Comparison of ENCODE assay signal across 30 mouse cellular contexts in the genomic region with DNA sequence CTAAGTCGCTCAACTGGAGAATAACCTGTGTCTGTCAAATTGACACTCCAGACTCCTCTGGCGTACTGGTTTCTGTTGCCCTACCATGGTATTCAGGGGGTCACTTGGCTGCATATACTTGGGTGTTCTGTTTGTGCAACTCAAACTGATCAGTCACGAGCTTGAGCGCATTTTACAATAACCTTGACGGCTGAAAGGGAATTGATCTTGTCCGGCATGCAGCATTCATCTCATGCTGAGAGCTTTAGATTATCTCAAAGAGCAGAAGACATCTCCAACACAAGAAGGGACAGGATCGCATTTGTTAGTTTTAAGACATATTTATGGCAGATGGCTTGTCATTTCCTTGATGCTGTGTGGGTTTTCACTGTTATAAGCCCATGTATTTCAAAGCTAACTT.
DNase-seq lines count a peak whose midpoint lies in the region; ATAC-seq lines count a peak whose summit lies in the region.
"Had no signal": no experiment of that assay in that cellular context is flagged by ENCODE, and none has a peak within 500 bp of the region (broad histone marks: within the 10 kb centered on the region; RNA-seq: fewer than 3 reads in every experiment).

No protein-coding gene starts in this region.

- no peak overlapping the region for H3K4me3 ChIP-seq in hindbrain, embryonic 16.5 days (ENCODE audit: low read length)
- H3K4me3 ChIP-seq in hindbrain, embryonic 11.5 days (ENCODE audit: low read depth, low read length), result no peak overlapping the region
- H3K4me3 ChIP-seq in midbrain, embryonic 14.5 days (replicated peaks; ENCODE audit: low read depth, low read length), result no peak overlapping the region
- H3K4me3 ChIP-seq: embryonic facial prominence, embryonic 13.5 days; forebrain, embryonic 10.5 days; forebrain, embryonic 15.5 days; heart, adult 2 months; heart, embryonic 12.5 days; neural tube, embryonic 12.5 days had no signal

- H3K4me2 ChIP-seq in hindbrain, embryonic 16.5 days (ENCODE audit: low read length), result no peak overlapping the region
- H3K4me2 ChIP-seq in hindbrain, embryonic 11.5 days (replicated peaks; ENCODE audit: low read depth, low read length), result no peak overlapping the region
- H3K4me2 ChIP-seq in midbrain, embryonic 14.5 days (ENCODE audit: low read length), result no peak overlapping the region; the same call in 1 of the 2 replicates
- H3K4me2 ChIP-seq: embryonic facial prominence, embryonic 13.5 days; forebrain, embryonic 15.5 days; heart, embryonic 12.5 days; neural tube, embryonic 12.5 days had no signal

- H3K4me1 ChIP-seq in hindbrain, embryonic 16.5 days (ENCODE audit: control insufficient read depth, insufficient read depth, low read depth, low read length), result peaks cover 21% of the 10 kb centered on the region
- H3K4me1 ChIP-seq in hindbrain, embryonic 11.5 days (replicated peaks; ENCODE audit: control insufficient read depth, insufficient read depth, low read length), result no peaks in the 10 kb centered on the region
- peaks cover 23% of the 10 kb centered on the region for H3K4me1 ChIP-seq in midbrain, embryonic 14.5 days (ENCODE audit: control insufficient read depth, insufficient read depth, low read length)

- no peak for DNase-seq in hindbrain, embryonic 11.5 days (ENCODE audit: low spot score)
- peak; percentile 14 for DNase-seq in retina, postnatal 1 day
- no peak for DNase-seq in retina, embryonic 14.5 days (ENCODE audit: low spot score)
- DNase-seq in midbrain, embryonic 14.5 days, result peak; percentile 47
- no peak for DNase-seq in adrenal gland, adult 8-10 months
- DNase-seq in left cerebral cortex, postnatal 36 days (ENCODE audit: low spot score in 2 of 2), result no peak
- DNase-seq: adrenal gland, adult 2 months; B cell, adult 2 months; cerebellum, adult 9-10 months; cerebellum, postnatal 36 days; heart, adult 2 months; kidney, adult 18-20 months; kidney, postnatal 4 days; liver; lung, adult 2 months; lung, postnatal 10 days; right cerebral cortex, adult 18-20 months; right cerebral cortex, postnatal 4 days; thymus, adult 2 months; thymus, postnatal 4 days had no signal

- no peak overlapping the region for H3K9ac ChIP-seq in hindbrain, embryonic 16.5 days (ENCODE audit: low read depth, low read length)
- H3K9ac ChIP-seq in hindbrain, embryonic 11.5 days (ENCODE audit: low read depth, low read length), result no peak overlapping the region
- no peak overlapping the region for H3K9ac ChIP-seq in midbrain, embryonic 14.5 days (replicated peaks; ENCODE audit: low read length)
- H3K9ac ChIP-seq: embryonic facial prominence, embryonic 13.5 days; forebrain, embryonic 15.5 days; heart, embryonic 12.5 days; liver, embryonic 14.5 days; neural tube, embryonic 12.5 days had no signal

- no peak for ATAC-seq in hindbrain, embryonic 16.5 days
- ATAC-seq in hindbrain, embryonic 11.5 days (ENCODE audit: low FRiP score), result no peak
- ATAC-seq in midbrain, embryonic 14.5 days (ENCODE audit: low FRiP score, low TSS enrichment), result no peak
- ATAC-seq: activated CD4-positive, CD25-positive, alpha-beta regulatory T cell, adult 4 months had no signal

- no peaks in the 10 kb centered on the region for H3K36me3 ChIP-seq in hindbrain, embryonic 16.5 days (ENCODE audit: control insufficient read depth, insufficient read depth, low read length)
- no peaks in the 10 kb centered on the region for H3K36me3 ChIP-seq in hindbrain, embryonic 11.5 days (ENCODE audit: control insufficient read depth, insufficient read depth, low read length)
- no peaks in the 10 kb centered on the region for H3K36me3 ChIP-seq in midbrain, embryonic 14.5 days (ENCODE audit: control insufficient read depth, insufficient read depth, low read length)
- H3K36me3 ChIP-seq: embryonic facial prominence, embryonic 13.5 days; forebrain, embryonic 10.5 days; forebrain, embryonic 15.5 days; heart, embryonic 12.5 days; neural tube, embryonic 12.5 days had no signal

- H3K27ac ChIP-seq in hindbrain, embryonic 16.5 days (ENCODE audit: low read depth, low read length), result 0 out of 2 replicates have a peak overlapping the region, but pooled peaks have one; percentile 39
- no peak overlapping the region for H3K27ac ChIP-seq in hindbrain, embryonic 11.5 days (ENCODE audit: low read depth, low read length)
- H3K27ac ChIP-seq in midbrain, embryonic 14.5 days (replicated peaks; ENCODE audit: low read depth, low read length), result peak overlapping the region; percentile 57
- H3K27ac ChIP-seq: embryonic facial prominence, embryonic 13.5 days; forebrain, embryonic 10.5 days; forebrain, embryonic 15.5 days; heart, adult 2 months; liver, embryonic 14.5 days; macrophage; neural tube, embryonic 12.5 days; stomach, postnatal 0 days had no signal

- H3K9me3 ChIP-seq in hindbrain, embryonic 16.5 days (ENCODE audit: control insufficient read depth, low read length), result no peaks in the 10 kb centered on the region
- H3K9me3 ChIP-seq in hindbrain, embryonic 11.5 days (ENCODE audit: control insufficient read depth, low read length), result no peaks in the 10 kb centered on the region
- H3K9me3 ChIP-seq in midbrain, embryonic 14.5 days (ENCODE audit: control insufficient read depth, low read length), result no peaks in the 10 kb centered on the region
- H3K9me3 ChIP-seq: embryonic facial prominence, embryonic 13.5 days; forebrain, embryonic 10.5 days; forebrain, embryonic 15.5 days; heart, embryonic 12.5 days; neural tube, embryonic 12.5 days had no signal

- 45% methylated on average over 7 of the region's 7 CpGs for WGBS in hindbrain, embryonic 16.5 days
- 51% methylated on average over 7 of the region's 7 CpGs for WGBS in hindbrain, embryonic 11.5 days
- 16% methylated on average over 7 of the region's 7 CpGs for WGBS in midbrain, embryonic 14.5 days

- intact Hi-C loops in left cerebral cortex, postnatal 36 days (cut with DNase I), result no loop called here

- H3K27me3 ChIP-seq in hindbrain, embryonic 16.5 days (replicated peaks; ENCODE audit: control insufficient read depth, insufficient read depth, low read length), result no peaks in the 10 kb centered on the region
- H3K27me3 ChIP-seq in hindbrain, embryonic 11.5 days (ENCODE audit: control insufficient read depth, insufficient read depth, low read length), result no peaks in the 10 kb centered on the region
- H3K27me3 ChIP-seq in midbrain, embryonic 14.5 days (ENCODE audit: control insufficient read depth, insufficient read depth, low read length), result no peaks in the 10 kb centered on the region
- H3K27me3 ChIP-seq: embryonic facial prominence, embryonic 13.5 days; forebrain, embryonic 15.5 days; heart, embryonic 12.5 days; neural tube, embryonic 12.5 days had no signal

Comparison
In these comparisons a context has a peak if more than half of its experiments do, and no peak if none do; other contexts are left out.
1. DNase-seq: peak in retina, postnatal 1 day (single experiment) and midbrain, embryonic 14.5 days (single experiment); none in hindbrain, embryonic 11.5 days (single experiment), retina, embryonic 14.5 days (single experiment), adrenal gland, adult 8-10 months (single experiment) and left cerebral cortex, postnatal 36 days (0 of 2).